ENCODE assay signal across 11 mouse cellular contexts in the genomic region with DNA sequence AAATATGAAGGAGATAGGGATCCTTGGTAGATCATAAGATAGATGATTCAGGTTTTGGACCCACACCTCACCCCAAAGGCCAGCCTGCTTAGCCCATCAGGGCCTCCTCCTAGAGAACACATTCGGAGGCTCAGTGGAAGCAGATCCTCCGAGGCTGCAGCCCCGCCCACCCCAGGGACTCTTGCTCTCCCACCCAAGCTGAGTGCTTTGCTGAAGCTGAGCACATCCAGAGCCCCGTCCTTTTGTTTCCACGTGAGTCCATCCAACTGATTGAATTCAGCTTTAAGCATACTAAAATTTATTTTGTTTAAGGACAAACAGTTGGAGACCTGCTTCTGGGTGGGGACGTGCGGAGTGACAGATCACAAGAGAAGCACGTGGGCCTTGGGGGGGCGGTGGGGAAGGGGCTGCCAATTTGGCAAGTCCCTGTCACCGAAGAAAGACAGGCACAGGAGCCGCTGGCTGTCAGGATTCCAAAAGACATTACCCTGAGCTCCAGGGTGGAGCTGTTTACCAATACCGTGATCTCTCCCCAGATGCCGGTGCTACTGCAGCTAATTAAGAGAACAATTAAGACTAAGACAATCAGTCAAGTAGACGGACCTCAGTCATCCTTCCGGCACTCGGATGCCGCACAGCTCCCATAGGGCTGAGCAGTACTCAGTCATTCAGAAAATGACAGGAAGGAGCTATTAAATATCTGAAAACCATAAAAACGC.
A peak's percentile ranks its signal among the peaks of the same experiment; 100 is the strongest.
DNase-seq lines count a peak whose midpoint lies in the region; ATAC-seq and TF ChIP-seq lines count a peak whose summit lies in the region.
"Had no signal": no experiment of that assay in that cellular context is flagged by ENCODE, and none has a peak within 500 bp of the region (broad histone marks: within the 10 kb centered on the region; RNA-seq: fewer than 3 reads in every experiment).

No protein-coding gene starts in this region.

- H3K27me3 ChIP-seq in heart, postnatal 0 days (ENCODE audit: control insufficient read depth, insufficient read depth, low read length), result no peaks in the 10 kb centered on the region
- H3K27me3 ChIP-seq in embryonic facial prominence, embryonic 11.5 days (ENCODE audit: control insufficient read depth, insufficient read depth, low read length), result no peaks in the 10 kb centered on the region
- H3K27me3 ChIP-seq in hindbrain, embryonic 14.5 days (ENCODE audit: control insufficient read depth, insufficient read depth, low read length), result no peaks in the 10 kb centered on the region
- H3K27me3 ChIP-seq in midbrain, postnatal 0 days (ENCODE audit: insufficient read depth, low read length), result no peaks in the 10 kb centered on the region
- H3K27me3 ChIP-seq: liver, embryonic 12.5 days had no signal

- H3K27ac ChIP-seq in heart, postnatal 0 days (ENCODE audit: low read depth), result no peak overlapping the region
- H3K27ac ChIP-seq in embryonic facial prominence, embryonic 11.5 days (replicated peaks; ENCODE audit: low read depth, low read length), result no peak overlapping the region
- no peak overlapping the region for H3K27ac ChIP-seq in hindbrain, embryonic 14.5 days
- H3K27ac ChIP-seq in midbrain, postnatal 0 days (ENCODE audit: low read depth, low read length), result no peak overlapping the region
- H3K27ac ChIP-seq: liver, embryonic 12.5 days had no signal

- no peaks in the 10 kb centered on the region for H3K36me3 ChIP-seq in heart, postnatal 0 days (replicated peaks; ENCODE audit: control insufficient read depth, insufficient read depth, low read length)
- H3K36me3 ChIP-seq in embryonic facial prominence, embryonic 11.5 days (replicated peaks; ENCODE audit: control insufficient read depth, insufficient read depth, low read depth, low read length), result no peaks in the 10 kb centered on the region
- H3K36me3 ChIP-seq in hindbrain, embryonic 14.5 days (replicated peaks; ENCODE audit: control insufficient read depth, insufficient read depth), result no peaks in the 10 kb centered on the region
- H3K36me3 ChIP-seq in midbrain, postnatal 0 days (ENCODE audit: insufficient read depth, low read length), result no peaks in the 10 kb centered on the region
- H3K36me3 ChIP-seq: G1E; liver, embryonic 12.5 days had no signal

- no peak for DNase-seq in heart, postnatal 0 days (ENCODE audit: low spot score)
- DNase-seq in heart, postnatal 4 days, result no peak
- DNase-seq in embryonic facial prominence, embryonic 11.5 days (ENCODE audit: low spot score), result no peak
- peak; percentile 44 for DNase-seq in hindbrain, embryonic 14.5 days (ENCODE audit: low spot score)
- peak; percentile 40 for DNase-seq in midbrain, postnatal 0 days (ENCODE audit: low spot score)
- DNase-seq in ovary, postnatal 14 days (ENCODE audit: low spot score), result no peak
- no peak for DNase-seq in left cerebral cortex, postnatal 10 days (ENCODE audit: extremely low spot score in 1 of 2, low spot score in 2 of 2)
- DNase-seq: gastrocnemius, postnatal 10 days had no signal

- H3K9ac ChIP-seq in heart, postnatal 0 days (replicated peaks; ENCODE audit: low read depth, low read length), result no peak overlapping the region
- H3K9ac ChIP-seq in embryonic facial prominence, embryonic 11.5 days (replicated peaks; ENCODE audit: low read length), result no peak overlapping the region
- H3K9ac ChIP-seq in hindbrain, embryonic 14.5 days, result peak overlapping the region; percentile 40
- 0 out of 2 replicates have a peak overlapping the region, but pooled peaks have one; percentile 19 for H3K9ac ChIP-seq in midbrain, postnatal 0 days (replicated peaks; ENCODE audit: low read length, poor library complexity, severe bottlenecking)
- H3K9ac ChIP-seq: liver, embryonic 12.5 days had no signal

- no peaks in the 10 kb centered on the region for H3K4me1 ChIP-seq in heart, postnatal 0 days (ENCODE audit: control insufficient read depth, insufficient read depth)
- H3K4me1 ChIP-seq in embryonic facial prominence, embryonic 11.5 days (ENCODE audit: control insufficient read depth, insufficient read depth, low read length), result no peaks in the 10 kb centered on the region
- peaks cover 8% of the 10 kb centered on the region; the same call in 1 of the 2 replicates for H3K4me1 ChIP-seq in hindbrain, embryonic 14.5 days (replicated peaks; ENCODE audit: control insufficient read depth, insufficient read depth, low read length)
- H3K4me1 ChIP-seq in midbrain, postnatal 0 days (ENCODE audit: insufficient read depth, low read length), result peaks cover 4% of the 10 kb centered on the region; the same call in 1 of the 2 replicates
- H3K4me1 ChIP-seq: liver, embryonic 12.5 days had no signal

- no peak overlapping the region for H3K4me3 ChIP-seq in heart, postnatal 0 days (ENCODE audit: low read depth, low read length)
- H3K4me3 ChIP-seq in embryonic facial prominence, embryonic 11.5 days (ENCODE audit: low read depth, low read length), result no peak overlapping the region
- H3K4me3 ChIP-seq in hindbrain, embryonic 14.5 days (replicated peaks; ENCODE audit: low read length), result peak overlapping the region; percentile 13
- H3K4me3 ChIP-seq in midbrain, postnatal 0 days (ENCODE audit: low read depth, low read length), result peak overlapping the region; percentile 16; the same call in 1 of the 2 replicates
- H3K4me3 ChIP-seq: liver, embryonic 12.5 days had no signal

- no peak for TF ChIP-seq EP300 in heart, postnatal 0 days (IDR thresholded peaks at IDR 0.05; ENCODE audit: low read depth)

- H3K4me2 ChIP-seq in heart, postnatal 0 days (ENCODE audit: low read depth, low read length), result peak overlapping the region; percentile 39
- H3K4me2 ChIP-seq in embryonic facial prominence, embryonic 11.5 days (ENCODE audit: low read depth, low read length), result peak overlapping the region; percentile 10; the same call in 1 of the 2 replicates
- H3K4me2 ChIP-seq in hindbrain, embryonic 14.5 days (replicated peaks), result peak overlapping the region; percentile 50
- H3K4me2 ChIP-seq in midbrain, postnatal 0 days (ENCODE audit: low read depth, low read length, poor library complexity, severe bottlenecking), result peak overlapping the region; percentile 40
- H3K4me2 ChIP-seq: liver, embryonic 12.5 days had no signal

- H3K9me3 ChIP-seq in heart, postnatal 0 days (replicated peaks; ENCODE audit: control insufficient read depth, low read length), result no peaks in the 10 kb centered on the region
- no peaks in the 10 kb centered on the region for H3K9me3 ChIP-seq in embryonic facial prominence, embryonic 11.5 days (replicated peaks; ENCODE audit: control insufficient read depth, low read length)
- H3K9me3 ChIP-seq in hindbrain, embryonic 14.5 days (ENCODE audit: control insufficient read depth, low read length), result no peaks in the 10 kb centered on the region
- no peaks in the 10 kb centered on the region for H3K9me3 ChIP-seq in midbrain, postnatal 0 days (ENCODE audit: low read length)
- H3K9me3 ChIP-seq: G1E; liver, embryonic 12.5 days had no signal

- no peak for ATAC-seq in heart, postnatal 0 days (ENCODE audit: insufficient read depth, low read depth)
- 0 out of 2 replicates have a peak, but pooled peaks have one; percentile 39 for ATAC-seq in embryonic facial prominence, embryonic 11.5 days (replicated peaks; ENCODE audit: insufficient number of reproducible peaks, low FRiP score, low TSS enrichment, low read depth)
- peak; percentile 84 for ATAC-seq in hindbrain, embryonic 14.5 days (ENCODE audit: low FRiP score)
- peak; percentile 49; the same call in 1 of the 2 replicates for ATAC-seq in midbrain, postnatal 0 days (ENCODE audit: low FRiP score)
- ATAC-seq in erythroid progenitor cell, adult 5-6 weeks (replicated peaks; ENCODE audit: low FRiP score, poor library complexity, severe bottlenecking), result no peak
- ATAC-seq: liver, embryonic 12.5 days had no signal

- 35% methylated on average over 18 of the region's 18 CpGs for WGBS in heart, postnatal 0 days
- WGBS in embryonic facial prominence, embryonic 11.5 days, result 34% methylated on average over 18 of the region's 18 CpGs
- WGBS in hindbrain, embryonic 14.5 days, result 18% methylated on average over 18 of the region's 18 CpGs
- WGBS in midbrain, postnatal 0 days, result 31% methylated on average over 18 of the region's 18 CpGs

- no peak for TF ChIP-seq CTCF in heart, postnatal 0 days (IDR thresholded peaks at IDR 0.05; ENCODE audit: low read depth)
- TF ChIP-seq CTCF in midbrain, postnatal 0 days (IDR thresholded peaks at IDR 0.05), result no peak

- intact Hi-C loops in left cerebral cortex, postnatal 10 days (cut with DNase I), result no loop called here

Comparison
In these comparisons a context has a peak if more than half of its experiments do, and no peak if none do; other contexts are left out.
1. ATAC-seq: peak in embryonic facial prominence, embryonic 11.5 days (single experiment), hindbrain, embryonic 14.5 days (single experiment) and midbrain, postnatal 0 days (single experiment); none in heart, postnatal 0 days (single experiment) and erythroid progenitor cell, adult 5-6 weeks (single experiment).
2. DNase-seq: peak in hindbrain, embryonic 14.5 days (single experiment) and midbrain, postnatal 0 days (single experiment); none in heart, postnatal 0 days (single experiment), heart, postnatal 4 days (single experiment), embryonic facial prominence, embryonic 11.5 days (single experiment), ovary, postnatal 14 days (single experiment) and left cerebral cortex, postnatal 10 days (0 of 2).
3. H3K4me3 ChIP-seq: peak in hindbrain, embryonic 14.5 days (single experiment) and midbrain, postnatal 0 days (single experiment); none in heart, postnatal 0 days (single experiment) and embryonic facial prominence, embryonic 11.5 days (single experiment).
4. H3K9ac ChIP-seq: peak in hindbrain, embryonic 14.5 days (single experiment) and midbrain, postnatal 0 days (single experiment); none in heart, postnatal 0 days (single experiment) and embryonic facial prominence, embryonic 11.5 days (single experiment).
5. Peak in every context shown above with its lines, with median percentiles within 50 percentile points of each other: H3K4me2 ChIP-seq.